Mouse (Mus musculus) liver, postnatal 0 days (tissue): ENCODE measurements around the gene Crebzf.
A peak's percentile ranks its signal among the peaks of the same experiment; 100 is the strongest.

Experiments used
- CTCF ChIP-seq: sonication (generic); IDR thresholded peaks from 2 replicates; pipeline ENCODE4 v1.5.1; 2016; ENCODE audit warnings: antibody characterized with exemption, low read depth
- EP300 ChIP-seq: IDR thresholded peaks from 2 replicates; pipeline ENCODE4 v1.6.1; 2016; ENCODE audit warnings: antibody characterized with exemption, low read depth, mild to moderate bottlenecking

GRCm38 (mm10) chr7:90443101-90444091, 867 bp downstream of the Crebzf start:
- TF ChIP-seq CTCF (peak; percentile 70), EP300 (no peak)
